Mouse (Mus musculus): ENCODE results near the gene Zfp568.

Gene Zfp568

GRCm38 (mm10) chr7:30064622-30065021 lies 80.9 kb downstream of the Zfp568 start:
- DNase-seq: no peak

GRCm38 (mm10) chr7:30072146-30073028 lies 88.6 kb downstream of the Zfp568 start, which contains the start of gene Zfp82:
Gene Zfp82, minus strand, starts transcription at chr7:30072900.
- peak; percentile 79 for DNase-seq
